Mouse (Mus musculus) heart, embryonic 11.5 days (tissue): ENCODE results near the gene Zbed5. TPM values are rescaled to one million over a fixed set of nuclear protein-coding genes. Genes with fewer than 3 reads are reported as not detected.

Source experiments
- ATAC-seq: fragments of 200-750 bp; cut with Nextera tagmentation; replicated peaks from 2 replicates; pipeline ENCODE4 v1.8.0; 2017; ENCODE audit warnings: moderate library complexity; ENCODE audit not compliant: insufficient number of reproducible peaks, low FRiP score, low TSS enrichment
- H3K27ac ChIP-seq: fragments of 300-500 bp; sonication (generic); 2 replicates; pipeline ENCODE4 v1.5.1; 2014; ENCODE audit warnings: mild to moderate bottlenecking, low read depth, low read length
- H3K27me3 ChIP-seq: fragments of 300-500 bp; sonication (generic); 2 replicates; pipeline ENCODE4 v1.6.1; 2014; ENCODE audit warnings: mild to moderate bottlenecking, low read length, mixed read lengths; ENCODE audit not compliant: control insufficient read depth, insufficient read depth
- H3K36me3 ChIP-seq: fragments of 300-500 bp; sonication (generic); 2 replicates; pipeline ENCODE4 v1.6.1; 2014; ENCODE audit warnings: mild to moderate bottlenecking, low read length, moderate library complexity, mixed read lengths; ENCODE audit not compliant: control insufficient read depth, insufficient read depth
- H3K4me1 ChIP-seq: fragments of 300-500 bp; sonication (generic); 2 replicates; pipeline ENCODE4 v1.6.1; 2014; ENCODE audit warnings: low read length; ENCODE audit not compliant: control insufficient read depth, insufficient read depth
- H3K4me2 ChIP-seq: fragments of 300-500 bp; sonication (generic); 2 replicates; pipeline ENCODE4 v1.6.1; 2014; ENCODE audit warnings: mild to moderate bottlenecking, moderate library complexity
- H3K4me3 ChIP-seq: fragments of 300-500 bp; sonication (generic); 2 replicates; pipeline ENCODE4 v1.5.1; 2014; ENCODE audit warnings: low read depth, low read length
- H3K9ac ChIP-seq: fragments of 300-500 bp; sonication (generic); 2 replicates; pipeline ENCODE4 v1.6.1; 2014; ENCODE audit warnings: mild to moderate bottlenecking, low read depth, low read length, moderate library complexity
- H3K9me3 ChIP-seq: fragments of 300-500 bp; sonication (generic); replicated peaks from 2 replicates; pipeline ENCODE4 v1.6.1; 2016; ENCODE audit warnings: low read length; ENCODE audit not compliant: control insufficient read depth
- WGBS: fragments of 180-500 bp; shearing (Covaris S2); extraction: QIAGEN DNeasy Blood & Tissue Kit; methylation state at CpG from one replicate; pipeline ENCODE4 v1.1.7; 2014; ENCODE audit not compliant: insufficient replicate concordance; 5-methylcytosine and 5-hydroxymethylcytosine counted together
- polyA plus RNA-seq: library from polyadenylated mRNA; unstranded; fragments of >200 nt; fragmentation: Nextera tagmentation; extraction: Ambion mirVana; gene quantifications from 2 replicates; pipeline ENCODE4 v1.2.1, GENCODE M21; 2014

Gene Zbed5
- polyA plus RNA-seq, 1 experiment from 2014 or later = 4.8 TPM

- ATAC-seq = no peak
- Histone ChIP-seq H3K9me3 (no peaks in the 10 kb centered on the region), H3K27me3 (no peaks in the 10 kb centered on the region), H3K36me3 (no peaks in the 10 kb centered on the region), H3K4me2 (no peak overlapping the region), H3K27ac (no peak overlapping the region), H3K4me1 (no peaks in the 10 kb centered on the region), H3K4me3 (no peak overlapping the region), H3K9ac (no peak overlapping the region)
- 80% methylated on average over 19 of the region's 19 CpGs for WGBS
These were observed 26.1 kb upstream of the Zbed5 start for GRCm38 (mm10) chr5:129869238-129869995.

- Histone ChIP-seq H3K4me2 (no peak overlapping the region), H3K4me3 (no peak overlapping the region), H3K9ac (no peak overlapping the region), H3K27me3 (no peaks in the 10 kb centered on the region), H3K4me1 (no peaks in the 10 kb centered on the region), H3K27ac (no peak overlapping the region), H3K36me3 (no peaks in the 10 kb centered on the region), H3K9me3 (no peaks in the 10 kb centered on the region)
- WGBS = 76% methylated on average over 2 of the region's 2 CpGs
- ATAC-seq = no peak
These were observed 24.3 kb upstream of the Zbed5 start for GRCm38 (mm10) chr5:129871238-129871637.

GRCm38 (mm10) chr5:129873942-129874341, 21.6 kb upstream of the Zbed5 start:
- Histone ChIP-seq H3K9ac (no peak overlapping the region), H3K4me2 (no peak overlapping the region), H3K27me3 (no peaks in the 10 kb centered on the region), H3K36me3 (no peaks in the 10 kb centered on the region), H3K4me3 (no peak overlapping the region), H3K27ac (no peak overlapping the region), H3K9me3 (no peaks in the 10 kb centered on the region), H3K4me1 (peaks cover 8% of the 10 kb centered on the region)
- ATAC-seq = no peak
- WGBS = 80% methylated on average over 12 of the region's 12 CpGs

GRCm38 (mm10) chr5:129875098-129875497, 20.4 kb upstream of the Zbed5 start:
- H3K4me3 ChIP-seq = no peak overlapping the region
- ATAC-seq = no peak
- no peaks in the 10 kb centered on the region for H3K9me3 ChIP-seq
- no peaks in the 10 kb centered on the region for H3K27me3 ChIP-seq
- H3K4me1 ChIP-seq = peaks cover 8% of the 10 kb centered on the region
- no peak overlapping the region for H3K27ac ChIP-seq
- WGBS = 75% methylated on average over 11 of the region's 11 CpGs
- H3K9ac ChIP-seq = no peak overlapping the region
- no peak overlapping the region for H3K4me2 ChIP-seq
- H3K36me3 ChIP-seq = no peaks in the 10 kb centered on the region; the same call in 1 of the 2 replicates

- Histone ChIP-seq H3K36me3 (peaks cover 12% of the 10 kb centered on the region), H3K4me3 (no peak overlapping the region), H3K4me1 (peaks cover 8% of the 10 kb centered on the region), H3K4me2 (no peak overlapping the region), H3K9ac (no peak overlapping the region), H3K27me3 (no peaks in the 10 kb centered on the region), H3K9me3 (no peaks in the 10 kb centered on the region), H3K27ac (0 out of 2 replicates have a peak overlapping the region, but pooled peaks have one; percentile 10)
- ATAC-seq = no peak
- WGBS = 56% methylated on average over 9 of the region's 9 CpGs
These were observed 17.6 kb upstream of the Zbed5 start for GRCm38 (mm10) chr5:129877731-129878455.

GRCm38 (mm10) chr5:129878946-129879345, 16.6 kb upstream of the Zbed5 start:
- no peak overlapping the region for H3K27ac ChIP-seq
- no peak for ATAC-seq
- H3K36me3 ChIP-seq = peaks cover 15% of the 10 kb centered on the region
- H3K4me1 ChIP-seq = peaks cover 8% of the 10 kb centered on the region
- H3K4me3 ChIP-seq = no peak overlapping the region
- no peaks in the 10 kb centered on the region for H3K27me3 ChIP-seq
- no peak overlapping the region for H3K4me2 ChIP-seq
- H3K9me3 ChIP-seq = no peaks in the 10 kb centered on the region
- H3K9ac ChIP-seq = no peak overlapping the region
- WGBS = 36% methylated on average over 2 of the region's 2 CpGs

- no peak overlapping the region for H3K4me2 ChIP-seq
- no peak overlapping the region for H3K27ac ChIP-seq
- H3K9ac ChIP-seq = no peak overlapping the region
- no peak for ATAC-seq
- H3K4me1 ChIP-seq = peaks cover 8% of the 10 kb centered on the region
- H3K9me3 ChIP-seq = no peaks in the 10 kb centered on the region
- WGBS = 71% methylated on average over 3 of the region's 3 CpGs
- peaks cover 21% of the 10 kb centered on the region for H3K36me3 ChIP-seq
- H3K27me3 ChIP-seq = no peaks in the 10 kb centered on the region
- no peak overlapping the region for H3K4me3 ChIP-seq
These were observed 15.6 kb upstream of the Zbed5 start for GRCm38 (mm10) chr5:129879888-129880287.

GRCm38 (mm10) chr5:129886271-129886670, 9.3 kb upstream of the Zbed5 start:
- WGBS = 26% methylated on average over 10 of the region's 10 CpGs
- H3K36me3 ChIP-seq = peaks cover 17% of the 10 kb centered on the region
- H3K9me3 ChIP-seq = no peaks in the 10 kb centered on the region
- no peaks in the 10 kb centered on the region for H3K27me3 ChIP-seq
- peak overlapping the region; percentile 95 for H3K27ac ChIP-seq
- ATAC-seq = no peak
- H3K4me2 ChIP-seq = peak overlapping the region; percentile 93
- H3K4me1 ChIP-seq = peaks cover 3% of the 10 kb centered on the region; the same call in 1 of the 2 replicates
- peak overlapping the region; percentile 85 for H3K4me3 ChIP-seq
- H3K9ac ChIP-seq = peak overlapping the region; percentile 93
